Mouse (Mus musculus) midbrain, embryonic 15.5 days (tissue): ENCODE data around the gene Lrrc41. TPM values are rescaled to one million over a fixed set of nuclear protein-coding genes. Genes with fewer than 3 reads are reported as not detected.

Experiments
- ATAC-seq: fragments of 200-750 bp; cut with Nextera tagmentation; replicated peaks from 2 replicates; pipeline ENCODE4 v1.8.0; 2017; ENCODE audit warnings: moderate TSS enrichment
- H3K27ac ChIP-seq: fragments of 300-500 bp; sonication (generic); 2 replicates; pipeline ENCODE4 v1.5.1; 2015; ENCODE audit warnings: mild to moderate bottlenecking, inconsistent platforms
- H3K27me3 ChIP-seq: fragments of 300-500 bp; sonication (generic); replicated peaks from 2 replicates; pipeline ENCODE4 v1.6.1; 2015; ENCODE audit warnings: inconsistent platforms
- H3K36me3 ChIP-seq: fragments of 300-500 bp; sonication (generic); replicated peaks from 2 replicates; pipeline ENCODE4 v1.6.1; 2015; ENCODE audit warnings: inconsistent platforms
- H3K4me1 ChIP-seq: fragments of 300-500 bp; sonication (generic); 2 replicates; pipeline ENCODE4 v1.6.1; 2015; ENCODE audit warnings: inconsistent platforms
- H3K4me2 ChIP-seq: fragments of 300-500 bp; sonication (generic); 2 replicates; pipeline ENCODE4 v1.6.1; 2015; ENCODE audit warnings: inconsistent platforms, mild to moderate bottlenecking, moderate library complexity
- H3K4me3 ChIP-seq: fragments of 300-500 bp; sonication (generic); 2 replicates; pipeline ENCODE4 v1.5.1; 2015; ENCODE audit warnings: mild to moderate bottlenecking, inconsistent platforms
- H3K9ac ChIP-seq: fragments of 300-500 bp; sonication (generic); 2 replicates; pipeline ENCODE4 v1.6.1; 2015; ENCODE audit warnings: mild to moderate bottlenecking, inconsistent platforms
- H3K9me3 ChIP-seq: fragments of 300-500 bp; sonication (generic); 2 replicates; pipeline ENCODE4 v1.6.1; 2016; ENCODE audit warnings: inconsistent platforms
- WGBS: fragments of 180-500 bp; shearing (Covaris S2); methylation state at CpG from one replicate; pipeline ENCODE4 v1.1.7; 2015; ENCODE audit warnings: mixed read lengths; 5-methylcytosine and 5-hydroxymethylcytosine counted together
- polyA plus RNA-seq: library from polyadenylated mRNA; unstranded; fragments of >200 nt; fragmentation: Nextera tagmentation; extraction: Ambion mirVana; gene quantifications from 2 replicates; pipeline ENCODE4 v1.2.1, GENCODE M21; 2015

Gene Lrrc41
- polyA plus RNA-seq, 1 experiment from 2014 or later = 74.5 TPM

DNA sequence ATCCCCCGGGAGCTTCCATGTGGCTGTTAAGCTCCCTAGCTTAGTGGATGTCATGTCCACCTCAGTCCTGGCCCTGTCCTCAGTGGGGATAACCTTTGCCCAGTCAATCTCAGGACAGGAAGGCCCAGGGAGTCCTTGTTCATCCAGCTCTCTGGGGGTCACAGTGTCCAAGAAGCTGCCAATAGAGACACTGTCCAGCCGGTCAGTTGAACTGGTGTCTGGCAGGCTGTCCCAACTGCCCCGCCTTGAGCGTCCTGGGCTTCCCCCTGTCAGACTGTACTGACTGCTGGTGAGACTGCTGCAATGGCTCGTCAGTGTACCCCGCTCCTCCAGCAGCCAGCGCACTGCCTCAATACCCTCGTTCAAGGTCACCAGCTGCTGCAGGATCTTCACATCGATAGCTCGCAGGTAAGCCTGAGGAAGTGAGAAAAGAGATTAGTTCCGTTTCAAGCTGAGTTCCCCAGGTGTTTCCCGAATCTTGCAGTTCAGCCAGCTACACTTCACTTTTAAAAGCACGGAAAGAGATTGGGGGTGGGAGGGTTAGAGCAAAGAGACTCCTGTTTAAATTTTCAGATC, 62.4 kb downstream of the Lrrc41 start:
- ATAC-seq = no peak
- Histone ChIP-seq H3K9ac (no peak overlapping the region), H3K36me3 (no peaks in the 10 kb centered on the region), H3K4me2 (no peak overlapping the region), H3K4me1 (no peaks in the 10 kb centered on the region), H3K4me3 (no peak overlapping the region), H3K27ac (no peak overlapping the region), H3K9me3 (no peaks in the 10 kb centered on the region), H3K27me3 (no peaks in the 10 kb centered on the region)
- WGBS = 52% methylated on average over 13 of the region's 13 CpGs

DNA sequence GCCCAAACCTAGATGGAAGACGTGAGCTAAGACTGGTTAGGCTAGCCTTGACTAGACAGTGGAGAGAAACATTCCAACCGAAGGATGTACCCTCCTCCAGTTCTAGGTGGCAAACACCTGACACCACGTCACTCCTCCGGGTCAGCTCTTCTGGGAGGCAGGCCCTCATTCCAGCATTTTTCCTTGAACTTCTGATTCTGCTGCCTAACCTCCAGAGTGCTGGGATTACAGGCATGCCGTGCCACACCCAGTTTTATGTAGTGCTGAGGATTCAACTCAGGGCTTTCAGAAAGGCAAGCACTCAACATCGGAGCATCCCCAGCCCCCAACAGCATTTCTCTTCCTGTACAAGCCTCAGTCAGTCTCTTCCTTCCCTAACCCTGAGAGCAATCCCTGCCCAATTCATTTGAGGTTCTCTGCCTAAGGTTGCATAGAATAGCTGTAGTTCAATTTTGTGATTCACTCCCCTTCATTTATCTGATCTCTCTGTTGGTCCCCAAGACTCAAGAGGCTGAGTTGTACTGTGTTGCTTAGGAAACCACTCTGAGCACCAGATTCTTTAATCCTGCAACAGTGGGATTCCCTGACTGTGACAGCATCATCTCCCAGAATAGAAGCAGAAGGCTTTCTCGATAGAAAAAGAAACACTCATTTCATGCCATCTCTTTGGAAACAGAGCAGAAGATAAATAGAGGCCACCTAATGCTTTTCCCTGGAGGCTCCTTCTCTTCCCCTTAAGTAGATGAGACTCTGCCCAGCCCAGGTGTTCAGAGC, 65.9 kb downstream of the Lrrc41 start:
- H3K36me3 ChIP-seq = no peaks in the 10 kb centered on the region
- no peaks in the 10 kb centered on the region; the same call in 1 of the 2 replicates for H3K27me3 ChIP-seq
- H3K4me3 ChIP-seq = no peak overlapping the region
- no peak for ATAC-seq
- peaks cover 19% of the 10 kb centered on the region for H3K4me1 ChIP-seq
- H3K9me3 ChIP-seq = no peaks in the 10 kb centered on the region
- H3K27ac ChIP-seq = no peak overlapping the region
- 78% methylated on average over 7 of the region's 7 CpGs for WGBS
- H3K9ac ChIP-seq = no peak overlapping the region
- H3K4me2 ChIP-seq = no peak overlapping the region

DNA sequence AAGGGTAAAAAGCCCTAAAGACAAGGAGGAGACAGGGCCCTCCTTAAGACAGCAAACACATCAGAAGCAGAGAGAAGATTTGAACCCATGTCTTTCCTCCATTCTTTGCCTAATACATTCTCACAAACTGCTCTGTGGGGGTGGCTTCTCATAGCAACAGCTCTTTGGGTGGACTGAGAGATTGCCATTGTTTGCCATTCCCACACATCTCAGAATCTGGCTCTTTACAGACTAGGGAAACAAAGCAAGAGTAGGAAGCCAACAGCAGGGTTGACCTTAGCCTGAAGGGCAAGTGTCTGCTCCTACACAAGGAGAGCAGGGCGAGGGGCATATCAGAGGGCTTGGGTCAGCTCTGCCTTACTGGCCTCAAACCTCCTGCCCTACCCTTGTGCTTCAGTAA, 66.7 kb downstream of the Lrrc41 start:
- no peak for ATAC-seq
- no peak overlapping the region for H3K27ac ChIP-seq
- peaks cover 19% of the 10 kb centered on the region for H3K4me1 ChIP-seq
- H3K9ac ChIP-seq = no peak overlapping the region
- 71% methylated on average over 1 of the region's 1 CpGs for WGBS
- no peak overlapping the region for H3K4me3 ChIP-seq
- H3K36me3 ChIP-seq = no peaks in the 10 kb centered on the region
- H3K9me3 ChIP-seq = no peaks in the 10 kb centered on the region
- H3K4me2 ChIP-seq = no peak overlapping the region
- no peaks in the 10 kb centered on the region; the same call in 1 of the 2 replicates for H3K27me3 ChIP-seq

DNA sequence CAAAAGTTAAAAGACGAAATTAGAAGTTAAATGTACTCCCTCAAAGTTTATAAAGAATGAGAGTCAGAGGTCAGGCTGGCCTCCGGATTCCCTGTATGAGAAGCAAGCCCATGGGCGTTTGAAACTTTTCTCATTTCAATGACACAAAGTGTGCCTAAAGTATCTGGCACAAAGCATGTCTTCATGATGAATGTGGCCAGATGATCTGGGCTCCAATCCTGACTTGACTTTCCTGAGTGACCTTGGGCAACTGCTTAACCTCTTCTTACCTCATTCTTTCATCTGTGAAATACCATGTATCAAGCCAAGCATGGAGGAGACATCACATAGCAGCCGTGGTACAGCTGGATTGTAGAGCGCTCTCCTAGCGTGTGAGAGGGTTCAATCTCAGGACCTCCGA, 67.2 kb downstream of the Lrrc41 start:
- 84% methylated on average over 7 of the region's 7 CpGs for WGBS
- Histone ChIP-seq H3K36me3 (no peaks in the 10 kb centered on the region), H3K27ac (no peak overlapping the region), H3K9ac (no peak overlapping the region), H3K27me3 (no peaks in the 10 kb centered on the region; the same call in 1 of the 2 replicates), H3K9me3 (no peaks in the 10 kb centered on the region), H3K4me2 (no peak overlapping the region), H3K4me3 (no peak overlapping the region), H3K4me1 (peaks cover 19% of the 10 kb centered on the region)
- ATAC-seq = no peak

DNA sequence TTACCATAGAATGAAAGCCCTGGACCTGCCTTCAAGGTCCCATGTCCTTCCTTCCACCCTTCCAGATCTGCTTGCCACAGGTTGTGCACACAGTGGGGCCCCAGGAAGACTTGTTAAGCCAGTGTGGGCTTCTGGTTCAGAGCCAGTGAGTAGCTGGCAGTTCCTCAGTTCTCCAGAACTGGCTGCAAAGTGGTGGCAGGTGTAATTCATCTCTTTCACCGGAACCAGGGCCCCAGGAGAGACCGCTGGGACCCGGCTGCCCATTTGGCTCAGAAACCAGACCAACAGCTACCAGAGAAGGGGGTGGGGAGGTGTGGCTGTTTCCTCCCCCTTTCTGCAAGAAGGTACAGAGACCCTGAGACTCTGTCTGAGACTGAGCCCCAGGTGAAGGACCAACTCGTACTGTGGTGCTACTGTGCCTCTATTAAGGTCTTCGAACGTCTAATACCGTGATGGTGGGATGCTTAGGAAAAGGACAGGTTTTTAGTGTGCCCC, 68.3 kb downstream of the Lrrc41 start:
- H3K27ac ChIP-seq = no peak overlapping the region
- WGBS = 21% methylated on average over 7 of the region's 7 CpGs
- no peaks in the 10 kb centered on the region for H3K36me3 ChIP-seq
- H3K4me2 ChIP-seq = peak overlapping the region; percentile 93
- H3K9me3 ChIP-seq = no peaks in the 10 kb centered on the region
- H3K4me3 ChIP-seq = peak overlapping the region; percentile 61
- peaks cover 19% of the 10 kb centered on the region for H3K4me1 ChIP-seq
- H3K27me3 ChIP-seq = no peaks in the 10 kb centered on the region; the same call in 1 of the 2 replicates
- ATAC-seq = no peak
- H3K9ac ChIP-seq = no peak overlapping the region

DNA sequence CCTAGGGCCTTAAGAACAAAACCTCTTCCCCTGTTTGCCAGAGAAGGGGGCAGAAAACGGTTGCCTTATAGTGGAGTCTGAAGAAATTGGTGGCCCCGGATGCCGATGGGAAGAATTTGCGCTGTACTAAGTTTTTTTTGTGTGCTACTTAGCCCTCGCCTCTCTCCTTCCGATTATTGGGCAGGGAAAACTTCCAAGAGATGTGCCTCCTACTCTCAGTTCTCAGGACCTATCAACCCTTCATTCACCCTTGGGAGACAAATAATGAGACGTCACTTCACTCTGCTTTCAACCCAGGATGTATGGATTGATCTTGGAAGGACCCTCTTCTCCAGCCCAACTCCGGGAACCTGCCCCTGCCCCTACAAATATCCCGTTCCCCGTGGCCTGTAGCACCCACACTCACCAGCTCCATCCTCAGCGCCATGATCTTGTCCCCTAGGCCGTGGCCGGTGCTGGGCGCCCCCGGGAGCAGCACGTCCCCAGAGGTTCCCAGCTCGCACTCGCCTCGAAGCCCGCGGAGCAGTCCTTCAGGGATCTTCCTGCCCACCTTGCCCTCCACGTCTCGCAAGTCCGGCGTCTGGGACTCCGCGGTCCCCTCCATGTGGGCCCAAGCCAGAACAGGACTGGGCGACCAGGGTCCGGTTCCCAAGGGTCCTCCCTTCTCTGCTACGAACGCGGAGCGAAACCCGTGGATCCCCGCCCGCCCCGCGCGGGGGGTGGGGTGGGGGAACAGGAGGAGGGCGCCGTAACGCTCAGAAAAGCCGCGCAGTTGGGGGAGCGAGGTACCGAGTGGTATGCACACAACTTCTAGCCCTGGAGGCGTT, 69.0 kb downstream of the Lrrc41 start:
- H3K27ac ChIP-seq = no peak overlapping the region
- H3K9me3 ChIP-seq = no peaks in the 10 kb centered on the region
- H3K9ac ChIP-seq = peak overlapping the region; percentile 63
- no peaks in the 10 kb centered on the region; the same call in 1 of the 2 replicates for H3K27me3 ChIP-seq
- H3K4me1 ChIP-seq = peaks cover 19% of the 10 kb centered on the region
- peak; percentile 73 for ATAC-seq
- under 1% methylated on average over 42 of the region's 47 CpGs for WGBS
- H3K4me3 ChIP-seq = peak overlapping the region; percentile 61
- H3K4me2 ChIP-seq = peak overlapping the region; percentile 93
- no peaks in the 10 kb centered on the region for H3K36me3 ChIP-seq

Other genes with a start within 250 kb of the Lrrc41 start
- gene Mob3c, start 247.2 kb upstream of the Lrrc41 start, polyA plus RNA-seq = 5.6 and 6.5 TPM in 2 replicates
- 25.9 and 27.5 TPM in 2 replicates for gene Mknk1, start 236.1 kb upstream of the Lrrc41 start, polyA plus RNA-seq
- gene Kncn, start 190.9 kb upstream of the Lrrc41 start, polyA plus RNA-seq = 0.17 TPM in 1 of 2 replicates, not detected in the other
- 0.27 and 0.28 TPM in 2 replicates for gene 6430628N08Rik, start 184.6 kb upstream of the Lrrc41 start, polyA plus RNA-seq
- gene Dmbx1, start 135.3 kb upstream of the Lrrc41 start, polyA plus RNA-seq = 10.9 and 12.7 TPM in 2 replicates
- 26.3 and 26.7 TPM in 2 replicates for gene Faah, start 57.3 kb upstream of the Lrrc41 start, polyA plus RNA-seq
- 12.3 and 13.5 TPM in 2 replicates for gene Nsun4, start 21.4 kb upstream of the Lrrc41 start, polyA plus RNA-seq
- gene Uqcrh, start 198 bp upstream of the Lrrc41 start, polyA plus RNA-seq = 406 and 430 TPM in 2 replicates
- gene Rad54l, start 48.4 kb downstream of the Lrrc41 start, polyA plus RNA-seq = 7.9 and 9.3 TPM in 2 replicates
- gene Pomgnt1, start 48.6 kb downstream of the Lrrc41 start, polyA plus RNA-seq = 70.5 and 72.4 TPM in 2 replicates
- gene Lurap1, start 76.1 kb downstream of the Lrrc41 start, polyA plus RNA-seq = 2.2 and 2.6 TPM in 2 replicates
- gene Tspan1, start 92.3 kb downstream of the Lrrc41 start, polyA plus RNA-seq = 0.22 and 0.26 TPM in 2 replicates
- not detected in 2 replicates for gene 1700042G07Rik, start 98.1 kb downstream of the Lrrc41 start, polyA plus RNA-seq
- gene Gm49337, start 98.1 kb downstream of the Lrrc41 start, polyA plus RNA-seq = not detected in 2 replicates
- gene Pik3r3, start 146.3 kb downstream of the Lrrc41 start, polyA plus RNA-seq = 81.1 and 89.7 TPM in 2 replicates